Mouse (Mus musculus) ES-E14 (cell line): ENCODE data around the gene Kcnh6.

ENCODE experiments used
- CHD2 ChIP-seq: IDR thresholded peaks from 2 replicates; pipeline ENCODE4 v1.6.1; 2014; ENCODE audit warnings: mild to moderate bottlenecking, low read depth, low read length, inconsistent platforms
- MAFK ChIP-seq: IDR thresholded peaks from 2 replicates; pipeline ENCODE4 v1.6.1; 2014; ENCODE audit warnings: mild to moderate bottlenecking, low read depth, low read length, inconsistent platforms; ENCODE audit not compliant: insufficient read depth

- no peak for TF ChIP-seq CHD2
- no peak for TF ChIP-seq MAFK
Observed at GRCm38 (mm10) chr11:106046584-106046983, 38.7 kb downstream of the Kcnh6 start.
